Mouse (Mus musculus): ENCODE data around the gene Tfpi. TPM values are rescaled to one million over a fixed set of nuclear protein-coding genes. Genes with fewer than 3 reads are reported as not detected.

The Tfpi gene
- total RNA-seq, 2 experiments from 2014 or later: 70.5 to 76.6 TPM

DNA sequence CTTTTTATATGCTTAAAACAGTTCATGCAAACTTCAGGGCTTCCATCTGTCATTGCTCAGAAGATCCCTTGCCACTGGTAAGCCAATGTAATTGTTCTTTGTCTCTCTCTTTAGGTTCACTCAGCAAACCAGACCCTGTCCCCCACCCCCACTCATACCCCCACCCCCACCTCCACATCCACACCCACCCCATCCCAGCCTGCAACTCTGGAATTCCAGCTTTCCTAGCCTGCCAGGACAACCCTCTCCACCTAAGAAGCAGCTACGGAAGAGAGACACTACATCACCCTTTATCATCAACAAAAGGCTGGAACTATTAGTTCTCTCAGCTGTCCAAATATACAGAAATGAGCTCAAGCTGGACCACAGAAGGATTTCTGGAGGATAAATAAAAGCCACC is 974 bp downstream of the Tfpi start:
- DNase-seq (ENCODE audit: low spot score in 2 of 2): no peak

DNA sequence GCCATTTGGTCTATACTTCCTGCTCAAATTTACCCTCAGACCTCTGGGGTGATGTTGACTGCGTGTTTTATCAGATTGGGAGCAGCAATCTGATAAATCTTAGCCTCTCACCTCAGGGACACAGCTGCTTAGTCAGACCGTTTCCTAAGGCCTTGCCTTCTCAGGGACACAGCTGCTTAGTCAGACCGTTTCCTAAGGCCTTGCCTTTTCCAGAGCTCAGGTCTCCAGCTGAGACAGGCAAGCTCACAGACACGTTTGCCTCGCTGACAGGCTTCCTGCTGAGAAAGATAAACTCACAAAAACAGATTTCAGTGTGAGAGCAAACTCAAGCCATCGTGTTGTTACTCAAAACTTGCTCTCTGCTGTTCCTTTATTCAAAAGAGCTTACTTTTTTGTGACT is 1.9 kb downstream of the Tfpi start:
- DNase-seq (ENCODE audit: low spot score in 2 of 2): no peak

DNA sequence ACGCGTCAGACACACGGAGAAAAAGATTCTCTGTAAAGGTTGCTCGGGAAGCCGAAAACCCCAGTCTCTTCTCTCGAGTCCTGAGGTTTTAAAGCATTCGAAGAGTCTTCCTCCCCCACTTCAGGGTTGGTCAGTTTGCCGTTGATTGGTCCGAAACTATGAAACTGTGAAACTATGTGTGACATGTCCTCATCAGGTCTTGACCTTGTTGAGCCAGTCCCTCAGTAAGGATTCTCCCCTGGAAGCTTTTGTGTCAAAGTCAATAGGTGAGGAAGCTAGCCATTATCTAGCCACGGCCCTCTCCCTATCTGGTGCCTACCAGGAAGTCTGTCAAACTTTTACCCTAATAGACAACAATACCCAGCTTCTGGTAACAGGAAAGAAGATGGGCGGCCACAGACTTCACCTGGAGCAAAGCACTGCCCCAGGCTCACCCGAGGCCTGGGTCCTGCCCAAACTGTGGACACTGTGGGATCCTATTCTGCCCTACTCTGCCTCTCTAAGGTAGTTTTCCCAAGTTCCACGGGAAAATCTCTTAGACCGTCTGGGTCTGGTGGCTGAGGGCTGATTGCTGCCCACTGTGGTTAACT is 2.5 kb downstream of the Tfpi start:
- no peak for DNase-seq (ENCODE audit: low spot score in 2 of 2)

DNA sequence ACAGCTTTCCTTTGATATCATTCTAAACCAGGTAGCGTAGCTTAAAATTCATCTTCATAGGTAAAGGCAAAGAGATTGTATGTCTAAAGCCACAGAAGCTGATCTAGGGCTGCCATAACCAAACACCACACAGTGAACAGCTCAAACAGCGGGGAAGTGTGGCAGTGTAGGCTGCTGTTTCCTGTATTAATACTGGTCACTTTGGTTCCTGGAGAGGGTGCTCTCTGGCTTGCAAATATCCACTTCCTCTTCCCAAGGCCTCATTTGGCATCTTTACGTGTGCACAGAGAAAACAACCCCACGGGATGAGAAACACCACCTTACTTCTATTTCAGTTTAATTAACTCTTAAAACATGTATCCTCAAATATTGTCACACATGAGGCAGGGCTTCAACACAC is 9.2 kb downstream of the Tfpi start:
- DNase-seq (ENCODE audit: low spot score in 2 of 2): no peak

DNA sequence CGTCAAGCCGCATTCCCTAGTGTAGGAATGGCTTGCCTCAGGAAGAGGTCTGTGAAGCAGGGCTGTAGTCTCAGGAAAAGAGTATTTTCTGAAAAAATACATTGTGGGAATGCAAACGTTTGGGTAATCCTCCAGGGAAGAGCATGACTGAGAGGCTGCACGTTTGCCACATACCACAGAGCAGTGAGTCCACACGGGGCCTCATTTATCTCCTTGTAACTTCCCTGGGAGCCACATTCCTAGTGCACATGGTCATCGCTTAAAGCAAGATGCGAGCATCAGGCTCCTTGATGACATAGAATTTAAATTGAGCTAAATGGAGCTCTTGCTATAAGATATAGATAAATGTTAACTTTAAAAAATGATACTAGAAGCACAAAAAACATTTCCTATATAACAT is 11.6 kb downstream of the Tfpi start:
- no peak for DNase-seq (ENCODE audit: low spot score in 2 of 2)

DNA sequence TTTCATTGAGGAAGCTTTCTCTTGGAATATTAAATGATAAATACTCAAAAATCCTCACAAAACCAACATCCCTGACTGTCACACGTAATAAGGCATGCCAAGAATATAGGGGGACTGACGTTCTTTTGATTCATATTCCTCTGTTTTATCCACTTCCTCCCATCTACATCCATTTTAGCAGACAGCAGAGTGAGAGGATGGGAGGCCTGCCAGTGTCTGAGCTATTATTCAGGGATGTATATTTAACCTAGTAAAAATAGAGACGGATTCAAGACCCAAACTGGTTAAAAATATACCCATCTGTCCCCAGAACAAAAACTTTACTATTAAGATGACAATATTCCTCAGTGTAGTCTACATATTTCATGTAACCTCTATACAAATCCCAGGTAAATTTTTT is 14.2 kb downstream of the Tfpi start:
- DNase-seq (ENCODE audit: low spot score in 2 of 2): no peak

DNA sequence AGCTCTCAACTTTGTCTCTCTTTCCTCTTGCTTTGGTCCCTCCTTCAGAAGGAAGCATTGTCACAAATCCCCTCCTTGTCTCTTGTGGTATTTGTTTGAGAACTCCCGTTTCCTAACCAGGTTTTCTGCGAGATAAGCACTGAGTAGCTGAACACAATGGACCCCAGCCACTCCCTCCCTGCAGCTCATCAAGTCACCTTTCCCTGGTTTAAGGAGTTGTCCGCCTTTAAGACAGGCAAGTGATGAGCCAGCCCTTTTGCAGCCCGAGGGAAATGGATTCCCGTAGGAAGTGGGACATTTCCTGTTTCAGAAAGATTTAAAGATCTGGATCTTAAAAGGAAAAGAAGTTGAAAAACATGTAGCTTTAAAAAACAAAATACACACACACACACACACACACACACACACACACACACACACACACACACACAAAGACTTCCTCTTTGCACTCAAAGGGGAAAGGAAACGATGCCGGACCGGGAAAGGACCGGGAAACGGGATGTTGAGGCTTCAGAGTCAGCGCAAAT is 16.9 kb downstream of the Tfpi start:
- no peak for DNase-seq (ENCODE audit: low spot score in 2 of 2)

DNA sequence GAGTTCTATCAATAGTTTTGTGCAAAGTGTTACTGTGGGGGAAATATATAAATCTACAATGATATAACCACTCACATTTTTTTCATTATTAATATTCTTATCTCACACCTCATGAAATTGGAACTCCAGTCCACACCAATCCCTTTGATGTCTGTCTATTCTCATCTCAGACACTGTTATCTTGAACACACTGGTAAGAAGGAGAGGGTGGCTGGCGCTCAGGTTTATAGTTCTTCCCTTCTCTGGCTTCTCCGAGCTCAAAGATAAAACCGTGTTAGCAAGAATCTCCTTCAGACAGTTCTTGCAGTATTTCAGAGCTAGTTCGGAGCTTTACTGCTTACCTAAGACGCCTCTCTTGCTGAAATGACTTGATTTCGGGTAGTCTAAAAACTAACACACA is 19.4 kb downstream of the Tfpi start:
- no peak for DNase-seq (ENCODE audit: low spot score in 2 of 2)

DNA sequence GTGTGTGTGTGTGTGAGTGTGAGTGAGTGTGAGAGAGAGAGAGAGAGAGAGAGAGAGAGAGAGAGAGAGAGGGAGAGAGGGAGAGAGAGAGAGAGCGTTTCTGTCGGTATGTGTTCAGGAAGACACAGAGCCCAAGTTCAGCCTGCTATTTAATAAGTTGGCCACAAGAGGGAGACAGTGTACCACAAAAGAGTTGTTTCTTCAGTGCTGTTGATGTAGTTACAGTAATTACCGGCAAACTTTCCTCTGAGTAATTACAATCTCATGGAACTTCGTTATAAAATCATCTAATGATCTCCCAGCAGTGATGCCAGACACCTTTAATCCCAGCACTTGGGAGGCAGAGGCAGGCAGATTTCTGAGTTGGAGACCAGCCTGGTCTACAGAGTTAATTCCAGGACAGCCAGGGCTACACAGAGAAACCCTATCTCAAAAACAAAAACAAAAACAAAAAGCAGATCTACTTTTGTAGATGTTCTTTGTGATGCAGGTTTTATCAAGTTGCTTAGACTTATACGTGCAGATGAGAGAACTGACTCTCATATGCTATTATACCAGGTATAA is 21.3 kb downstream of the Tfpi start:
- no peak for DNase-seq (ENCODE audit: low spot score in 2 of 2)

DNA sequence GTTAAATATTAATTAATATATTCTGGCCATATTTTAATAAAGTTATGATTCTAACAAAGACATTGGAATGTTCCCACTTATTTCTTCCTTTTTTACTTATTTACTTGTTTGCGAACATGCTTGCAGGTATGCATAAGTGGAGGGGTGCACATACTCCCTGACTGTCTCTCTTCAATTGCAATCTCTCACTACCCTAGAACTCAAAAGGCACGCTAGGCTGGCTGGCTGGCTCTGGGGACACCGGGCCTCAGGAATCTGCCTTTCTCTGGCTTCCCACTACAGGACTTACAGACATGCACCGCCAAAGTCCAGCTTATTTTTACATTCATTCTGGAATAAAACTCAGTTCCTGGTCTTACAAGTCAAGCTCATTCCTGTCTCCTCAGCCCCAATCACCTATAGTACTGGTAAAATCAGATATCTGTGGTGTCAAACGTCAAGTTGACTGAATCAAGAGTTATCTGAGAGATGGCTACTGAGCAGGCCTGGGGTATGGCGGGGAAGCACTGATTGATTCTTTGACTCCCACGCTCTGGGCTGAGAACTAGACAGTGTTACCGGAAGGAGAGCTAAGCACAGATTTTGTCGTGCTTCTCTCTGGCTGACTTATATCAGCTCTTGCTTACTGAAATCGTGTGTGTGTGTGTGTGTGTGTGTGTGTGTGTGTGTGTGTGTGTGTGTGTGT is 21.9 kb downstream of the Tfpi start:
- no peak for DNase-seq (ENCODE audit: low spot score in 2 of 2)

DNA sequence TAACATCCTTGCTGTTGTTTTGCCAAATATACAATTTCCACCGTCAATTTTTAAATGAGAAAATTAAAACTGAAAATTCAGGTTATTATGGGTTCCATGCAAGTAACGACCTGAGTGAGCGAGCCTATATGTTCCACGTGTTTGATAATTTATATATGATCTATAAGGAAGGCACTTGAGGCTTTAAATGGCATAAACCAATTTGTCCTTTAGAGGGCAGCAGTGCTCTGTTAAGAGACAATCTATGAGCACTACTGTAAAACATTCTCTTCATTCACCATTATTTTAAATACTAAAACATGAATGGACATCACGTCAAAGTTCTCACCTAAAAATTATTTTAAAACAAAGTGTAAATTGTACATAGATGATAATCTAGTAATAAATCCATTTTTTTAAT is 22.5 kb downstream of the Tfpi start:
- no peak for DNase-seq (ENCODE audit: low spot score in 2 of 2)

DNA sequence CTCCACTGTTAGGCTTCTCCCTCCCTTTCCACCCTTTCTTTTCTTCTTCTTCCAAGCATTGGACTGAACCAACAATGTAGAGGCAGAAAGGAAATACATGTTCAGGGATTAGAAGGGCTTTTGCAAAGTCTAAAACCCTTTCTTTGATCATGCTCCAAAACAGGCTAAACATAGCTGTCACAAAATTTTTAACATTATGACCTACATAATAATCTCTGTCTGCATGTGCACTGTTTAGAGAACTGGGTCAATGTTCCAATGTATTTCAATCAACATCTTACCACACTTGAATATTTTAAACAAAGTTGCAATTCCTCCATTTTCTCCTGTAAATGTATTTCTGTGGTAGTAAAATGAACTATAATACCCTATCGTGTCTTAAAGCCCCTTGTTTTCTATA is 31.1 kb downstream of the Tfpi start:
- DNase-seq (ENCODE audit: low spot score in 2 of 2): no peak

DNA sequence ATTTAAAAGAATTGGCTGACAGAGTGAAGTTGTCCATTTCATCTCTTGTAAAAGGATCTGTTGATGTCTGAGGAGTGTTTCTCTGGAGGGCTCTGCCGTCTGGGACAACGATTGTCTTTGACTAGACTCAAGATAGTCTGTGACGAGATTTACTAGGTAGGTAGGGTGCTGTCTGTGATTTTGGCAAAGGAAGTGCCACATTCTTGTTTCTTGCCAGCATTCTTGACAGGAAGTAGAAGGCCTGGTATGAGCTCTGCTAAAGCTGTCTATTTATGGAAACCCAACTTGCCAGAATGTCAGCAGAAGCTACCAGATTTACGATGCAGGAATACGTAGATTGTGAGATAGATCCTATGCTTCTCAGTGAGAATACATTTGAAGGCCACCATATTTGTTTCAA is 34.6 kb downstream of the Tfpi start:
- no peak for DNase-seq (ENCODE audit: low spot score in 2 of 2)

DNA sequence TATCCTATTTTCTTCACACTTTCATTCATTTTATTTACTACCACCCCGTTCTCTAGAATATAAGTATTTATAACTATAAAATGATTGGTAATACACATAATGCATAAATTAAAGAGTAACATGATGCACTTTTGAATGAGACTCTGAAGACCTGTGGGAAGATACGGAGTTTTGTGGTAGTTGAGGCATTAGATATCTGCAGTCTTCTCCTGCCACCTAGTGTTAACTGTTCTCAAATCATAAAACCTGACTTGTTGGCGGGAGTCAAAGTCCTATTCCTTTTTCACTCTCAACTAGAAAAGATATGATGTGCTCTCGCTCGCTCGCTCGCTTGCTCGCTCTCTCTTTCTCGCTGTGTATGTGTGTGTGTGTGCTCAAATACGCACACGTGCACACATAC is 46.9 kb downstream of the Tfpi start:
- DNase-seq (ENCODE audit: low spot score in 2 of 2): no peak

DNA sequence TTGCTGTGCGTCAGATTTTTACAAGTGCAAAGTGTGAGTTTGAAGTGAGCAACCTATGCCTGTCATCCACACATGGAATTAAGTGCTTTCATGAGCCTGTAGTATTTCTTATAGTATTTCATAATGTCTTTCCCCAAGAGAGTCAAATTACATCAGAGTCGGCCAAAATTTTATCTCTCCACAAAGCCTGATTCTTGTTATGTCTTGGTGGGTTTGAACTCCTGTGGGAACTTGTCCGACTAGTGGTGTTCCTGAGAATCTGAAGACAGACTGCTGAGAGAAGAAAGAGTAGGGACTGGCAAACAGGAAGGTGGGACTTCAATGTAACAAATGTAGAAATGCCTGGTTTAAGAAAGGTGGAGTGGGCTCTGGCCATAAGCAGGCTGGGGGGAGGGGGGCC is 47.7 kb downstream of the Tfpi start:
- no peak for DNase-seq (ENCODE audit: low spot score in 2 of 2)

DNA sequence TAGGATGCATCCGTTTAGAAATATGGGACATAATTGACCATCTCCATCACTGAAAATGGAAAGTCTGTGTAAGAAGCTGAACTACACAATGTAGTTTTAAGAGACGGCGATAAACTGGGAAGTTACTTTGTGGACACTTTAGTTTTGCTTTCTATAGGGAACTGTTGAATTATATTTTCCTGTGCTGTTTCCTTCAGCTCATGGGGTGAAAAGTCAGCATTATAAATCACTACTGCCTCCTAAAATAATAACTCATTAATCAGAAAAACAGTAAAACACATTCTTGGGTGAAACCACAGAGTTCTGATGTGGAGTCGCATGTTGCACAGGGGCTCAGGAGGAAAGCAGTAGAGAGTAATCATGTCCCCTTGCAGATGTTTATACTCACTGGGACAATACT is 50.0 kb downstream of the Tfpi start:
- no peak for DNase-seq (ENCODE audit: low spot score in 2 of 2)

DNA sequence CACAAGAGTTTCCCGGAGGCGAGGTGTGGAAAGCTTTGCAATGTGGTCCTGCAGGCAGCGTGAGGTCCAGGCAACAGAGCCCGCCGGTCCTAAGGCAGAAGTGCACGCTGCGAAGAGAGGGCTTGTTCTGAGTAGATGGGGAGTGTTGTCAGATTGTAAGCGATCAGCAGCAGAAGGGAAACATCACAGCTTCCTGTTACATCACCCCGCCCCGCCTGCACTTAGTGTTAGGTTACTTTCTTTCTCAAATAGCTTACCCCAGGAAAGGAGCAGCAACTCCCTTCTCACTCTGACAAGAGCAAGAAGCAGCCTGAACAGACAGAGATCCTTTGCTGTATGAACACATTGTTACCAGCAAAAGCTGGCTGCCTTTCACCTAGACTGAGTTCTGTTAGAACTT is 51.4 kb downstream of the Tfpi start, which contains the start of gene Calcrl:
Gene Calcrl (minus strand): TSS at position 274 of the 400 bp plus-strand sequence.
- DNase-seq (ENCODE audit: low spot score in 2 of 2): peak in 1 of 2 experiments; percentile 32

DNA sequence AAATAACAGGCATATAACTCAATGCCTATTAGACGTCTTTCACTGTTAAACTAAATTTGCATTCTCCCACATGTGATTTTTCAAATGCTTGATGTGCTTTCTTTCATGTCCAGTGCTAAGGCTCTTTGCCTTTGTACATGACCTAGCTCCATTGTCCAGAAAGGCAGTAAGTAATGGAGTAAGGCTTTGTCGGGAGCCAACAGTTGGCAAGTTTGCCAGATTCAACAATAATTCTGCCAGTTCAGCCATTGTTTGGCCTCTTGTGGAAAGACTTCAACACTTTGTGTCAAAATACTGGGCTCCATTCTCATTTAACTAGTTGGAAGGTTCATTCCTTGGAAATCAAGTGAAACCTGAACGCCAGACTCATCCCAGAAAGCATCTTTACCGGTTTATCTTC is 60.1 kb downstream of the Tfpi start:
- DNase-seq (ENCODE audit: low spot score in 2 of 2): no peak

DNA sequence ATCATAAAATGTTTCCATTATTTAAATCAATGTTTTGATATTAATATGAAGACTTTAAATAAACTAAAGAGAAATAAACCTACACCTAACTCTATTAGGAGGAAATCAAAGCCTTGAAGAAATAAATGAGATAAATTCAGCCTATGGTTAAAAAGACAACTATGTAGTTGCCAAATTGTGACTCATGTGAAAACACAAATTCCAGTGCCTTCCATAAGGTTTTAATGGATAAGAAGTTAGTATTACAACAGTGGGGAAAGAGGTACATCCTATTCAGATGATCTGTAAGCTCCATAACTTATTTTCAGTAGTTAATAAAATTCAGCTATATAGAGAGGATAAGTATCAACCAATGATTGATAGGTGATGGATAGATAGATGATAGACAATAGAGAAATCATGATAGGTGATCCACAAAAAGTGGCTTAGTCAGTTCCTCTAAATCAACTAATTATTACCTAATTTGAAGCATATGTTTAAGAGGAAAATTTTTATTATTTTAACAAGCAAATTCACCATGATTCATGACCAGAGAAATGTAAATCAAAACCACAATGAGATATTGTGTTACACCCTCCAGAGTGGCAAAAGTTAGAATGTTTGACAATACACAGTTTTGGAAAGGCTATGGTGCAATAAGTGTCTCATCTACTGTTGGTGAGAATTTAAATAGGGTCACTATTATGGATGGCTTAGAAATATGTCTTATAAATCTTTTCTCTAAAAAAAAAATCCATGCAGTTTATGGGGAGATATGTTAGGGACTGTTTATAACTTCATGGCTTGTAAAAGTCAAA is 66.6 kb downstream of the Tfpi start:
- DNase-seq (ENCODE audit: low spot score in 2 of 2): no peak

DNA sequence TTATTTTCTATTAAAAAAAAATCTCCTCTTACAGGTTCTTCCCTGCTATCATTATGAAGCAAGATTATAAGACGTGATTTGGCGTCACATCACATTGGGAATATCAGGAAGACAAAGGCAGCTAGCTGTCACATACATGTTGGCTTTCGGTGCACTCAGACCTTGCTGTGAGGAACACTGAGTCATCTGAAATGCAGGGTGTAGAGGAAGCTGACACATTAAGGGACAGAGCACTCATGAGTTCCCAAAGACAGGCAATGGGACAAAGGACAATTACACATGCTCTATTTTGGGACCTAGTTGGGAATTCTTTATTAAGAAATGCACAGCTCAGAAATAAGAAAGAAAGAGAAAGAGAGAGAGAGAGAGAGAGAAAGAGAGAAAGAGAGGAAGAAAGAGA is 71.7 kb downstream of the Tfpi start:
- no peak for DNase-seq (ENCODE audit: low spot score in 2 of 2)

DNA sequence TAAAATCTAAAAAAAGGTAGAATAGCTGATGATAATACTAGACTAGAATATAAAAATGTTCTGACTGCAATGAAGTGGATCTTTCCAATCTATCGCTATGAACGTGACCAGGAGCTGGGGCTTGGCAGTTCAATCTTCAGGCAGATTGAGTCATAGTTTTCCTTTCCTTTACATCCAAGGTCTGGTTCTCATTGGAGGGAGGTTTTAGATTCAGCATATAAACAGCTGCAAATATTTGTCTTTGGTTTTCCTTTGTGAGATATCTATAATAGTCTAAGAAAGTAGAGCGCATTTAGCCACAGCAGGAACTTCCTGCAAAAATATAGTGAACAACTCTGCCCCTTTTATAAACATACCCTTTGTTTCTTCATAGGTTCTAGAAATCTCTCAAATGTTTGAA is 73.9 kb downstream of the Tfpi start:
- DNase-seq (ENCODE audit: low spot score in 2 of 2): no peak

DNA sequence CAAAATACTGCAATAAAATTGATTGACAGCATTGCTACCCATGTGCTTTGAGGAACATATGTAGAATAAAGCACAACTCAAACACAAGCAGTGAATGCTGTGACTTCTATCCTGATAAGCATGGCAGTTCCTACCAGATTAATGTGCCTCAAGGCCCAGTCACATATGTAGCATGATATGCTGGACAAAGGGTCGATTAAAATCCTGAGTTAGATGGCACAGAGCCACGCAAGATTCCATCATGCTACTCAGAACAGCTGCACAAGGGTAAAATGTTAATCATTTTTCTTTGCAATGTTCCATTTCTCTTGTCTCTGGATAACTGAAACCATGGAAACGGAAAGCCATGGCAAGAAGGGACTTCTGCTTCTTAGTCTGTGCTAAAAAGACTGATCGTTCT is 80.0 kb downstream of the Tfpi start:
- DNase-seq (ENCODE audit: low spot score in 2 of 2): no peak

Measured in adrenal gland, postnatal 4 days (tissue).